8 mouse cellular contexts compared by ENCODE assay signal in the genomic region with DNA sequence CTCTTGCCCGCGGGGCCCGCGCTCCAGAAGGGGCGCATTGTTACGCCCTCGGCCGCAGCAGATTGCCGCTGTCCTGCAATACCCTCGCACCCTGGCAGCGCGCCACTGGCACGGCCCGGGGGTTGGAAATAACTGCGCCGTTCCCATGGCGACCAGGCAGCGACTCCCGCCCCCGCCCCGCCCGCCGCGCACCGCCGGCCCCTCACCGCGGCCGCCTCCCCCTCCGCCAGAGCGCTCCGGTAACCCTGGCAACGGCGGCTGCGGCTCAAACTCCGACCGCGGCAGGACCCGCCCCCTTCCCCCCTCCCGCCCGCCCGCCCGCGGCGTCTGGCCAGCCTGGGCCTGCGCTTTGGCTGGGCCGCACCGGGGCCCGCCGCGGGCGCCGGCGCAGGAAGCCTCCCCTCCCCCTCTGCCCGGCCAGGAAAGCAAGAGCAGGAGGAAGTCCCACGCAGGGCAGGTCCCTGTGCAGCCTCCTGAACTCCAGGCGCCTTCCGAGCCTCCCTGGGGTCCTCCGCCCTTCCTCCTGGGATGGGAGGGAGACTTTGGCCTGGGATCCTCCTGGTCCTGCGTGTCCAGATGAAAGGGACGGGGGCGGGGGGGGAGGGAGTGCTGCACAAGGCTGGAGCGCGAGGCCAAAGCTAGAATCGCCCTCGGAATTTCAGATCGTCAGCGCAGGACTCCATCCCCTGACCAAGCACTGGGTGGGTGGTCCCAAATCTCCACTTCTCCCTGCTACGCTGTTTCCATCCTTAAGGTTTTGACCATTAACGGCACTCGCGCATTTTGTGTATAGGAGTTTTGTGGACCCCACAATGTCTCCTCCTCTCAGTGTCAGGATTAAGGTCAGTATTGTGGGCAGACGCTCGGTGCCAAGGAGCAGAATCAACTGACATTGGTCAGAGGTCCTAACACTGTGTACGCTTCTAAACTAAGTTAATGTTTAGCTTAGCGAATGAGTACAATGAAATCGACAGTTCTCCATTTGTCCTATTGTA. TPM values are rescaled to one million over a fixed set of nuclear protein-coding genes. Genes with fewer than 3 reads are reported as not detected.
DNase-seq lines count a peak whose midpoint lies in the region; ATAC-seq and TF ChIP-seq lines count a peak whose summit lies in the region.

No protein-coding gene starts in this region.

- intact Hi-C loops in left cerebral cortex, adult 2 months (cut with DNase I): loop anchor here (1.0 to 2.0 kb wide), 2 partner anchors 16 to 33 kb away; a partner anchor contains a TSS

- H3K4me2 ChIP-seq in hindbrain, embryonic 14.5 days (replicated peaks): peak overlapping the region; percentile 90

- no peak for TF ChIP-seq CTCF in left cerebral cortex, adult 2 months (IDR thresholded peaks at IDR 0.05)

- H3K9ac ChIP-seq in hindbrain, embryonic 14.5 days: peak overlapping the region; percentile 78

- no peaks in the 10 kb centered on the region for H3K27me3 ChIP-seq in hindbrain, embryonic 14.5 days (ENCODE audit: control insufficient read depth, insufficient read depth, low read length)

- WGBS in hindbrain, embryonic 14.5 days: 1% methylated on average over 45 of the region's 77 CpGs
- 6% methylated on average over 48 of the region's 77 CpGs for WGBS in macrophage (ENCODE audit: missing documents)

- H3K27ac ChIP-seq in hindbrain, embryonic 14.5 days: peak overlapping the region; percentile 99
- H3K27ac ChIP-seq in left cerebral cortex, adult 2 months: peak overlapping the region; percentile 96
- H3K27ac ChIP-seq in macrophage: peak overlapping the region; percentile 65

- H3K9me3 ChIP-seq in hindbrain, embryonic 14.5 days (ENCODE audit: control insufficient read depth, low read length): no peaks in the 10 kb centered on the region

- peak; percentile 97 for DNase-seq in Muller cell, postnatal 12 days (ENCODE audit: inconsistent ontology term)
- DNase-seq in cerebellum, adult 9-10 months: peak; percentile 84
- DNase-seq in frontal cortex, postnatal 25 days (ENCODE audit: low spot score in 2 of 2): peak; percentile 84 to 91
- peak; percentile 90 for DNase-seq in hindbrain, embryonic 14.5 days (ENCODE audit: low spot score)
- DNase-seq in left cerebral cortex, adult 2 months (ENCODE audit: extremely low spot score in 1 of 2, low spot score in 2 of 2): peak; percentile 92 to 95
- DNase-seq in retina, postnatal 7 days (ENCODE audit: low read depth, low spot score): peak; percentile 86
- peak; percentile 86 to 89 for DNase-seq in urinary bladder, adult 18-20 months (ENCODE audit: low spot score in 2 of 2)

- no peaks in the 10 kb centered on the region for H3K36me3 ChIP-seq in hindbrain, embryonic 14.5 days (replicated peaks; ENCODE audit: control insufficient read depth, insufficient read depth)
- H3K36me3 ChIP-seq in macrophage (ENCODE audit: inconsistent target): no peaks in the 10 kb centered on the region

- no peaks in the 10 kb centered on the region for H3K79me2 ChIP-seq in macrophage (ENCODE audit: inconsistent target)

- peak; percentile 94 for ATAC-seq in hindbrain, embryonic 14.5 days (ENCODE audit: low FRiP score)

- peaks cover 62% of the 10 kb centered on the region for H3K4me1 ChIP-seq in hindbrain, embryonic 14.5 days (replicated peaks; ENCODE audit: control insufficient read depth, insufficient read depth, low read length)

- peak overlapping the region; percentile 42 for H3K4me3 ChIP-seq in hindbrain, embryonic 14.5 days (replicated peaks; ENCODE audit: low read length)
- peak overlapping the region; percentile 54 for H3K4me3 ChIP-seq in left cerebral cortex, adult 2 months
- H3K4me3 ChIP-seq in macrophage (ENCODE audit: inconsistent target): peak overlapping the region; percentile 37

RNA-seq across cellular contexts. Expression of a gene that starts 15.9 kb away (rescaled TPM):
- 10.5 and 13.0 TPM in 2 replicates for polyA plus RNA-seq in hindbrain, embryonic 14.5 days (2014; fragmentation: Nextera tagmentation; extraction: Ambion mirVana)
- total RNA-seq in left cerebral cortex, adult 2 months (2021): 10 to 100 TPM; 60.4 to 75.1 TPM
- total RNA-seq in macrophage (2018; cell fraction: chromatin; rRNA removed): 100 to 1,000 TPM in 15 of 26 experiments, 10 to 100 TPM in 11; 37.6 to 232 (median 114) TPM
- total RNA-seq in macrophage (2018; cell fraction: cytosol; rRNA removed): 100 to 1,000 TPM in 16 of 26 experiments, 10 to 100 TPM in 10; 68.0 to 298 (median 132) TPM
- 100 to 1,000 TPM in 22 of 26 experiments, 10 to 100 TPM in 4; 58.9 to 356 (median 241) TPM for total RNA-seq in macrophage (2018; cell fraction: nucleus; rRNA removed)
- polyA plus RNA-seq in macrophage (2018): 24.7 to 56.1 TPM (median 49.7 TPM) in 3 replicates

Comparison
In these comparisons a context has a peak if more than half of its experiments do, and no peak if none do; other contexts are left out.
1. Peak in every context shown above with its lines: DNase-seq, ATAC-seq, H3K4me3 ChIP-seq and H3K27ac ChIP-seq.